Mouse (Mus musculus) MEL (cell line): ENCODE measurements at regions not wholly inside any gene's neighbourhood (a gene's known extent, or its start where the extent isn't known, plus 50 kb on each side); places are given as distances from the start of the nearest gene placed in this dataset.

Experiments
- DNase-seq: peaks from one replicate; pipeline ENCODE4 v3.0.0; 2011; ENCODE audit warnings: low read depth, low spot score
- H3K27ac ChIP-seq: 2 replicates; pipeline ENCODE4 v1.5.1; 2012; ENCODE audit warnings: low read depth, mild to moderate bottlenecking, control low read depth, low read length, moderate library complexity; ENCODE audit not compliant: control insufficient read depth
- H3K27me3 ChIP-seq, 2 experiments: fragments of 150-350 bp in 1 of 2; sonication (generic) in 1 of 2; 2 replicates each; pipeline ENCODE4 v1.6.1; 2012; ENCODE audit warnings: low read length in 2 of 2, mild to moderate bottlenecking in 2 of 2, improper control_type of control experiment in 1 of 2, moderate library complexity in 1 of 2; ENCODE audit not compliant: insufficient read depth in 2 of 2, control insufficient read depth in 1 of 2
- H3K36me3 ChIP-seq, 2 experiments: 2 replicates each; pipeline ENCODE4 v1.6.1; 2012 to 2014; ENCODE audit warnings: low read length in 2 of 2, improper control_type of control experiment in 1 of 2, inconsistent platforms in 1 of 2, mild to moderate bottlenecking in 1 of 2; ENCODE audit not compliant: insufficient read depth in 2 of 2, control insufficient read depth in 1 of 2
- H3K4me1 ChIP-seq, 2 experiments: fragments of 150-350 bp in 1 of 2; sonication (generic) in 1 of 2; 2 replicates each; pipeline ENCODE4 v1.6.1; 2012; ENCODE audit warnings: low read length in 2 of 2, improper control_type of control experiment in 1 of 2, mild to moderate bottlenecking in 1 of 2; ENCODE audit not compliant: insufficient read depth in 2 of 2, control insufficient read depth in 1 of 2
- H3K4me3 ChIP-seq, 2 experiments: fragments of 150-350 bp in 1 of 2; sonication (generic) in 1 of 2; 2 replicates each; pipeline ENCODE4 v1.5.1; 2012; ENCODE audit warnings: low read depth in 2 of 2, low read length in 2 of 2, mild to moderate bottlenecking in 2 of 2, moderate library complexity in 2 of 2, control low read depth in 1 of 2, improper control_type of control experiment in 1 of 2; ENCODE audit not compliant: control insufficient read depth in 1 of 2, insufficient read depth in 1 of 2
- H3K79me2 ChIP-seq: 2 replicates; pipeline ENCODE4 v1.6.1; 2012; ENCODE audit warnings: mild to moderate bottlenecking, low read length, moderate library complexity; ENCODE audit not compliant: control insufficient read depth, poor library complexity, insufficient read depth
- H3K9ac ChIP-seq: 2 replicates; pipeline ENCODE4 v1.6.1; 2012; ENCODE audit warnings: low read depth, mild to moderate bottlenecking, control low read depth, low read length, moderate library complexity; ENCODE audit not compliant: control insufficient read depth, poor library complexity, severe bottlenecking
- H3K9me3 ChIP-seq: fragments of 150-350 bp; sonication (generic); replicated peaks from 2 replicates; pipeline ENCODE4 v1.6.1; 2012; ENCODE audit warnings: mild to moderate bottlenecking, low read length, improper control_type of control experiment, moderate library complexity; ENCODE audit not compliant: insufficient read depth
- E2F4 ChIP-seq: IDR thresholded peaks from 2 replicates; pipeline ENCODE4 v1.6.1; 2011; ENCODE audit warnings: low read depth, low read length, improper control_type of control experiment, borderline replicate concordance
- ELF1 ChIP-seq: IDR thresholded peaks from 2 replicates; pipeline ENCODE4 v1.6.1; 2014; ENCODE audit warnings: low read depth, mild to moderate bottlenecking, inconsistent platforms, low read length, improper control_type of control experiment, moderate library complexity
- EP300 ChIP-seq, 2 experiments: IDR thresholded peaks; 2 replicates each; pipeline ENCODE4 v1.6.1; 2011; ENCODE audit warnings: improper control_type of control experiment in 2 of 2, low read length in 2 of 2, low read depth in 1 of 2, mild to moderate bottlenecking in 1 of 2
- GATA1 ChIP-seq: IDR thresholded peaks from 2 replicates; pipeline ENCODE4 v1.6.1; 2011; ENCODE audit warnings: low read depth, low read length, improper control_type of control experiment
- KAT2A ChIP-seq: conservative IDR thresholded peaks from 2 replicates; pipeline ENCODE4 v1.6.1; 2012; ENCODE audit warnings: low read depth, low read length, improper control_type of control experiment, inconsistent platforms
- MAFK ChIP-seq: IDR thresholded peaks from 2 replicates; pipeline ENCODE4 v1.6.1; 2011; ENCODE audit warnings: low read depth, mild to moderate bottlenecking, low read length, improper control_type of control experiment, borderline replicate concordance
- MAX ChIP-seq: IDR thresholded peaks from 2 replicates; pipeline ENCODE4 v1.6.1; 2011; ENCODE audit warnings: low read length, improper control_type of control experiment
- MEF2A ChIP-seq: IDR thresholded peaks from 2 replicates; pipeline ENCODE4 v1.6.1; 2014; ENCODE audit warnings: low read depth, mild to moderate bottlenecking, inconsistent platforms, low read length, improper control_type of control experiment; ENCODE audit not compliant: poor library complexity, insufficient replicate concordance, severe bottlenecking; ENCODE audit errors: extremely low read depth
- MXI1 ChIP-seq: IDR thresholded peaks from 2 replicates; pipeline ENCODE4 v1.6.1; 2011; ENCODE audit warnings: mild to moderate bottlenecking, low read depth, low read length, improper control_type of control experiment
- NELFE ChIP-seq: IDR thresholded peaks from 2 replicates; pipeline ENCODE4 v1.6.1; 2011; ENCODE audit warnings: low read depth, low read length, improper control_type of control experiment
- NRF1 ChIP-seq: IDR thresholded peaks from 2 replicates; pipeline ENCODE4 v1.6.1; 2014; ENCODE audit warnings: low read depth, mild to moderate bottlenecking, inconsistent platforms, low read length, improper control_type of control experiment, moderate library complexity; ENCODE audit not compliant: poor library complexity, insufficient read depth, severe bottlenecking
- POLR2AphosphoS2 ChIP-seq: IDR thresholded peaks from 2 replicates; pipeline ENCODE4 v1.6.1; 2011; ENCODE audit warnings: low read length, improper control_type of control experiment
- RAD21 ChIP-seq: IDR thresholded peaks from 2 replicates; pipeline ENCODE4 v1.6.1; 2011; ENCODE audit warnings: mild to moderate bottlenecking, low read depth, low read length, improper control_type of control experiment
- SIN3A ChIP-seq: IDR thresholded peaks from 2 replicates; pipeline ENCODE4 v1.6.1; 2012; ENCODE audit warnings: low read length, improper control_type of control experiment, inconsistent platforms
- SMC3 ChIP-seq: IDR thresholded peaks from 2 replicates; pipeline ENCODE4 v1.6.1; 2011; ENCODE audit warnings: low read depth, low read length, improper control_type of control experiment
- TAL1 ChIP-seq: IDR thresholded peaks from 2 replicates; pipeline ENCODE4 v1.6.1; 2012; ENCODE audit warnings: mild to moderate bottlenecking, inconsistent platforms, low read length, moderate library complexity, mixed read lengths
- TCF12 ChIP-seq: IDR thresholded peaks from 2 replicates; pipeline ENCODE4 v1.6.1; 2014; ENCODE audit warnings: low read depth, mild to moderate bottlenecking, inconsistent platforms, low read length, improper control_type of control experiment, moderate library complexity
- USF2 ChIP-seq, 2 experiments: IDR thresholded peaks; 2 replicates each; pipeline ENCODE4 v1.6.1; 2011 to 2012; ENCODE audit warnings: improper control_type of control experiment in 2 of 2, low read length in 2 of 2, borderline replicate concordance in 1 of 2, inconsistent platforms in 1 of 2, low read depth in 1 of 2, mild to moderate bottlenecking in 1 of 2; ENCODE audit not compliant: insufficient read depth in 1 of 2
- ZNF384 ChIP-seq: IDR thresholded peaks from 2 replicates; pipeline ENCODE4 v1.6.1; 2012; ENCODE audit warnings: low read depth, mild to moderate bottlenecking, inconsistent platforms, low read length, improper control_type of control experiment

DNA sequence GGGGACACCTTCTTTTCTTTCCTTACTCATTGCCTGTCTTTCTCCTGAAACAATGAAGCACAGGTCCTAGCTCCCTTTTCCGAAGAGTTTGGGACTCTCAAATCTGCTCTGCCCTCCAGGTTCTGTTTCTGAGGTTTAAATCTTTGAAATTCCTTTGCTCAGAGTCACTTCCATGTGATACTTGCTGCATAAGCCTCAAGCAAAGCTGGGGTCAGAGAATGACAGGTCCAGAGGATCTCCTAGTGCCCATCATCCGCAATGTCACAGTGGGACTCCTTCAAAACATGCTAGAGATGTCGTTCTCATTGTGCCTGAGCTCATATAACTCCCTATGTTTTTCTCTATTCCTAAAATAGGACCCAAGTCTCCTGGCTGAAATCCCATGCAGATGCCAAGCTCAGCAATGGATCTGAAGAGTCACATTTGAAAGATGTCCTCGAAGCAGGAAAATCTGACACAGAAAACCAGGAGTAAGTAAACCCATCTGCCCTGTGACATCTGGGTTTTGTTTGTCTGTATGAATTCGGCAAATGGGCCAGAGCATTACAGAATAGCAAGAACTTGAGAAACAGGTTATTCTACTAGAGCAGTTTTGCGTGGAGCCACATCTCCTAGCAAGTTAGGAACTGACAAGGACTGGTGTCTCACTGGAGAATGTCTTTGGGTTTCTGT, 634.6 kb downstream of the Epha4 start:
- no peak overlapping the region for H3K4me3 ChIP-seq
- no peaks in the 10 kb centered on the region for H3K27me3 ChIP-seq
- no peaks in the 10 kb centered on the region for H3K36me3 ChIP-seq
- DNase-seq, result no peak
- H3K9me3 ChIP-seq, result no peaks in the 10 kb centered on the region
- H3K27ac ChIP-seq, result no peak overlapping the region
- no peak overlapping the region for H3K9ac ChIP-seq
- H3K79me2 ChIP-seq, result no peaks in the 10 kb centered on the region
- H3K4me1 ChIP-seq, result no peaks in the 10 kb centered on the region
- no peak for TF ChIP-seq EP300 (IDR thresholded peaks at IDR 0.05; ENCODE audit: low read depth in 1 of 2, low read length in 2 of 2)
- TF ChIP-seq MAX, result no peak
- no peak for TF ChIP-seq E2F4
- no peak for TF ChIP-seq SIN3A
- no peak for TF ChIP-seq TCF12

DNA sequence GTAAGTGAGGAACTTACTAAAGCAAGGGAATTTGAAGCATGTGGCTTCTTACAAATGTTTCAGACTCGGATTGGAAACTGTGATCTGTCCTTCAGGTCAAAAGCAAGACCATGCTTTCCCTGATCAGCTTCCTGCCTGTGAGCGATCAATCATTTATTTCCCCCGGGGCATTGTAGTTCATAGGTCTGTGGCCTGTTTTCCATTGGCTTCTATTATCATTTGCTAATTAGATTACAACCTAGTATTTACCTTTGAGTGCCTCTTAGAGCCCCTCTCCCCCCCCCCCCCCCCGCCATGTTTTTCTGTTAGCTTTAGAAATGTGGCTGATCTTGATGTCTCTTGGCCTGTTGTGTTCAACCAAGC, 634.1 kb downstream of the Epha4 start:
- Histone ChIP-seq H3K36me3 (no peaks in the 10 kb centered on the region), H3K9ac (no peak overlapping the region), H3K79me2 (no peaks in the 10 kb centered on the region), H3K4me1 (no peaks in the 10 kb centered on the region), H3K27me3 (no peaks in the 10 kb centered on the region), H3K27ac (no peak overlapping the region), H3K4me3 (no peak overlapping the region), H3K9me3 (no peaks in the 10 kb centered on the region)
- TF ChIP-seq MEF2A, result no peak
- no peak for TF ChIP-seq POLR2AphosphoS2
- no peak for TF ChIP-seq EP300 (IDR thresholded peaks at IDR 0.05; ENCODE audit: low read depth in 1 of 2, low read length in 2 of 2)
- TF ChIP-seq SMC3, result no peak
- TF ChIP-seq KAT2A, result no peak
- TF ChIP-seq NRF1, result no peak
- TF ChIP-seq MAFK, result no peak
- TF ChIP-seq ELF1, result no peak
- TF ChIP-seq NELFE, result no peak
- TF ChIP-seq TCF12, result no peak
- no peak for TF ChIP-seq ZNF384
- no peak for TF ChIP-seq USF2 (IDR thresholded peaks at IDR 0.05; ENCODE audit: borderline replicate concordance in 1 of 2, insufficient read depth in 1 of 2, low read depth in 1 of 2, low read length in 2 of 2)
- no peak for TF ChIP-seq MXI1
- no peak for TF ChIP-seq TAL1
- no peak for TF ChIP-seq RAD21
- TF ChIP-seq GATA1, result no peak
- DNase-seq, result no peak
